Mouse (Mus musculus): ENCODE data around the gene Sostdc1. TPM values are rescaled to one million over a fixed set of nuclear protein-coding genes. Genes with fewer than 3 reads are reported as not detected.

Sostdc1 gene
- polyA plus RNA-seq, 2 experiments: 39.5 to 63.8 TPM

GRCm38 (mm10) chr12:36291346-36291745 lies 22.6 kb upstream of the Sostdc1 start:
- no peaks in the 10 kb centered on the region for H3K9me3 ChIP-seq (ENCODE audit: control insufficient read depth, low read length)
- WGBS: 78% methylated on average over 6 of the region's 6 CpGs
- no peak overlapping the region for H3K9ac ChIP-seq (ENCODE audit: low read depth, low read length, severe bottlenecking)
- no peaks in the 10 kb centered on the region for H3K27me3 ChIP-seq (ENCODE audit: control insufficient read depth, insufficient read depth, low read length)
- H3K4me3 ChIP-seq (replicated peaks; ENCODE audit: low read length): no peak overlapping the region
- no peaks in the 10 kb centered on the region for H3K4me1 ChIP-seq (ENCODE audit: control insufficient read depth, insufficient read depth, low read length)
- no peak overlapping the region for H3K4me2 ChIP-seq (replicated peaks; ENCODE audit: low read depth, low read length, severe bottlenecking)
- DNase-seq (ENCODE audit: low spot score): no peak
- H3K36me3 ChIP-seq (ENCODE audit: control insufficient read depth, insufficient read depth, low read length): no peaks in the 10 kb centered on the region
- ATAC-seq (ENCODE audit: low FRiP score, low read depth): no peak
- no peak overlapping the region for H3K27ac ChIP-seq (replicated peaks; ENCODE audit: low read depth, low read length)
- no peak for TF ChIP-seq POLR2A (IDR thresholded peaks at IDR 0.05; ENCODE audit: borderline replicate concordance, extremely low read depth, insufficient read depth, insufficient read length)

- DNase-seq (ENCODE audit: low spot score): no peak
- no peak overlapping the region for H3K4me3 ChIP-seq (replicated peaks; ENCODE audit: low read length)
- no peaks in the 10 kb centered on the region for H3K4me1 ChIP-seq (ENCODE audit: control insufficient read depth, insufficient read depth, low read length)
- H3K4me2 ChIP-seq (replicated peaks; ENCODE audit: low read depth, low read length, severe bottlenecking): no peak overlapping the region
- H3K36me3 ChIP-seq (ENCODE audit: control insufficient read depth, insufficient read depth, low read length): no peaks in the 10 kb centered on the region
- H3K27ac ChIP-seq (replicated peaks; ENCODE audit: low read depth, low read length): no peak overlapping the region
- TF ChIP-seq POLR2A (IDR thresholded peaks at IDR 0.05; ENCODE audit: borderline replicate concordance, extremely low read depth, insufficient read depth, insufficient read length): no peak
- no peak for ATAC-seq (ENCODE audit: low FRiP score, low read depth)
- H3K9ac ChIP-seq (ENCODE audit: low read depth, low read length, severe bottlenecking): no peak overlapping the region
- no peaks in the 10 kb centered on the region for H3K27me3 ChIP-seq (ENCODE audit: control insufficient read depth, insufficient read depth, low read length)
- H3K9me3 ChIP-seq (ENCODE audit: control insufficient read depth, low read length): no peaks in the 10 kb centered on the region
- 89% methylated on average over 12 of the region's 12 CpGs for WGBS
Observed at GRCm38 (mm10) chr12:36302326-36302725, 11.6 kb upstream of the Sostdc1 start.

GRCm38 (mm10) chr12:36302905-36303642 lies 10.9 kb upstream of the Sostdc1 start:
- Histone ChIP-seq H3K4me2 (replicated peaks; ENCODE audit: low read depth, low read length, severe bottlenecking) (no peak overlapping the region), H3K27me3 (ENCODE audit: control insufficient read depth, insufficient read depth, low read length) (no peaks in the 10 kb centered on the region), H3K9ac (ENCODE audit: low read depth, low read length, severe bottlenecking) (no peak overlapping the region), H3K4me3 (replicated peaks; ENCODE audit: low read length) (no peak overlapping the region), H3K4me1 (ENCODE audit: control insufficient read depth, insufficient read depth, low read length) (no peaks in the 10 kb centered on the region), H3K27ac (replicated peaks; ENCODE audit: low read depth, low read length) (no peak overlapping the region), H3K9me3 (ENCODE audit: control insufficient read depth, low read length) (no peaks in the 10 kb centered on the region), H3K36me3 (ENCODE audit: control insufficient read depth, insufficient read depth, low read length) (no peaks in the 10 kb centered on the region)
- no peak for TF ChIP-seq POLR2A (IDR thresholded peaks at IDR 0.05; ENCODE audit: borderline replicate concordance, extremely low read depth, insufficient read depth, insufficient read length)
- WGBS: 70% methylated on average over 8 of the region's 8 CpGs
- no peak for DNase-seq (ENCODE audit: low spot score)
- no peak for ATAC-seq (ENCODE audit: low FRiP score, low read depth)

GRCm38 (mm10) chr12:36308737-36309420 lies 5.1 kb upstream of the Sostdc1 start:
- ATAC-seq (ENCODE audit: low FRiP score, low read depth) (no peak), DNase-seq (ENCODE audit: low spot score) (no peak)
- WGBS: 84% methylated on average over 6 of the region's 6 CpGs
- Histone ChIP-seq H3K27ac (replicated peaks; ENCODE audit: low read depth, low read length) (no peak overlapping the region), H3K27me3 (ENCODE audit: control insufficient read depth, insufficient read depth, low read length) (no peaks in the 10 kb centered on the region), H3K4me3 (replicated peaks; ENCODE audit: low read length) (no peak overlapping the region), H3K4me2 (replicated peaks; ENCODE audit: low read depth, low read length, severe bottlenecking) (no peak overlapping the region), H3K36me3 (ENCODE audit: control insufficient read depth, insufficient read depth, low read length) (no peaks in the 10 kb centered on the region), H3K9ac (ENCODE audit: low read depth, low read length, severe bottlenecking) (no peak overlapping the region), H3K4me1 (ENCODE audit: control insufficient read depth, insufficient read depth, low read length) (peaks cover 3% of the 10 kb centered on the region; the same call in 1 of the 2 replicates), H3K9me3 (ENCODE audit: control insufficient read depth, low read length) (no peaks in the 10 kb centered on the region)
- TF ChIP-seq POLR2A (IDR thresholded peaks at IDR 0.05; ENCODE audit: borderline replicate concordance, extremely low read depth, insufficient read depth, insufficient read length): no peak

- Histone ChIP-seq H3K9me3 (ENCODE audit: control insufficient read depth, low read length) (no peaks in the 10 kb centered on the region), H3K36me3 (ENCODE audit: control insufficient read depth, insufficient read depth, low read length) (no peaks in the 10 kb centered on the region), H3K27ac (replicated peaks; ENCODE audit: low read depth, low read length) (no peak overlapping the region), H3K27me3 (ENCODE audit: control insufficient read depth, insufficient read depth, low read length) (no peaks in the 10 kb centered on the region), H3K4me2 (replicated peaks; ENCODE audit: low read depth, low read length, severe bottlenecking) (no peak overlapping the region), H3K4me3 (replicated peaks; ENCODE audit: low read length) (no peak overlapping the region), H3K9ac (ENCODE audit: low read depth, low read length, severe bottlenecking) (no peak overlapping the region), H3K4me1 (ENCODE audit: control insufficient read depth, insufficient read depth, low read length) (peaks cover 12% of the 10 kb centered on the region)
- 29% methylated on average over 2 of the region's 2 CpGs for WGBS
- TF ChIP-seq POLR2A (IDR thresholded peaks at IDR 0.05; ENCODE audit: borderline replicate concordance, extremely low read depth, insufficient read depth, insufficient read length): no peak
- ATAC-seq (ENCODE audit: low FRiP score, low read depth) (no peak), DNase-seq (ENCODE audit: low spot score) (no peak)
Observed at GRCm38 (mm10) chr12:36313015-36313414, 924 bp upstream of the Sostdc1 start.
